Mouse (Mus musculus): Measurements from ENCODE around the gene Akr1b3.
A peak's percentile ranks its signal among the peaks of the same experiment; 100 is the strongest.
"Not testable (repeated sequence)": the region's sequence is repeated elsewhere in the genome, so short reads cannot be mapped to it uniquely, and the experiment has no call there.

Akr1b3 gene

DNA sequence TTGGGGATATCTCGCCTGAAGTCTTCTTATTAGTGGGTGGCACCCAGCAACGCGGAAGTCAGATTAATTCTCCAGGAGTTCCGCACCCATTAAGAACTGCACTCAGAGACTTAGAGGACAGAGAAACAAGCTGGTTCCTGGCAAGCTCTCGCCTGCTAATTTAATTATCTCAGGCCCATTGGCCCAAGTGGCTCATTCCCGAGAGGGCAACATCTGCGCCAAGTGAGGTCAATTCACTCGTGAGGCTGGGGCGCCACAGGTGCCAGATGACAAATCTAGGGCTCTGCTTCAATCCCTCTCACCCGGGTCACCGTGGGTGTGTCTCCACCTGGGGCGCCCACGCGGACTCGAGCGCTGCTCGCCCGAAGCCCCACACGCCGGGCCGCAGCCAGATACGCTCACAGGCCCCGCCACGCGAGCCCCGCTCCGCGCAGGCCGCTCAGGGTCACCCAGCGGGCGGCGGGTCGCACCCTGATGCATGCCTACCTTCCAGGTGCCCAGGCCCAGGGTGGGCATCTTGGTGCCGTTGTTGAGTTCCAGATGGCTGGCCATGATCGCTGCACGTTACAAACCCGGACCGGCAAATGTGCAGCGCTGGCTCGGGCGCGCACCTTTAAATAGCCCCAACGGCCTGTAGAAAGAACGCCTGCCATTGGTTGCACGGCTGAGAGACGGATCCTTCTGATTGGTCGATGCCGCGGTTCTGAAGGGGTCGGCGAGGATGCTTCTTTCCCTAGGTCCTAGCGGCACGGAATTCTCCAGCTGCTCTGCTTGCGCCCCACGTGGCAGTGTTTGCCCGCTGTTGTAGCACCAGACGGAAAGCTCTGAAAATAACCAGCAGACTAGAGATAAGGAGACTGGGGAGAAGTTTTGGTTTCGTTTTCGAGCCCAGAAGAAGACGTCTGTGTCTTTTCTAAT, at the start of gene Akr1b3:
TSS of gene Akr1b3 (minus strand) at position 625 of the 918 bp plus-strand sequence.
- peak; percentile 82 to 92 for DNase-seq (ENCODE audit: low spot score in 2 of 2)

DNA sequence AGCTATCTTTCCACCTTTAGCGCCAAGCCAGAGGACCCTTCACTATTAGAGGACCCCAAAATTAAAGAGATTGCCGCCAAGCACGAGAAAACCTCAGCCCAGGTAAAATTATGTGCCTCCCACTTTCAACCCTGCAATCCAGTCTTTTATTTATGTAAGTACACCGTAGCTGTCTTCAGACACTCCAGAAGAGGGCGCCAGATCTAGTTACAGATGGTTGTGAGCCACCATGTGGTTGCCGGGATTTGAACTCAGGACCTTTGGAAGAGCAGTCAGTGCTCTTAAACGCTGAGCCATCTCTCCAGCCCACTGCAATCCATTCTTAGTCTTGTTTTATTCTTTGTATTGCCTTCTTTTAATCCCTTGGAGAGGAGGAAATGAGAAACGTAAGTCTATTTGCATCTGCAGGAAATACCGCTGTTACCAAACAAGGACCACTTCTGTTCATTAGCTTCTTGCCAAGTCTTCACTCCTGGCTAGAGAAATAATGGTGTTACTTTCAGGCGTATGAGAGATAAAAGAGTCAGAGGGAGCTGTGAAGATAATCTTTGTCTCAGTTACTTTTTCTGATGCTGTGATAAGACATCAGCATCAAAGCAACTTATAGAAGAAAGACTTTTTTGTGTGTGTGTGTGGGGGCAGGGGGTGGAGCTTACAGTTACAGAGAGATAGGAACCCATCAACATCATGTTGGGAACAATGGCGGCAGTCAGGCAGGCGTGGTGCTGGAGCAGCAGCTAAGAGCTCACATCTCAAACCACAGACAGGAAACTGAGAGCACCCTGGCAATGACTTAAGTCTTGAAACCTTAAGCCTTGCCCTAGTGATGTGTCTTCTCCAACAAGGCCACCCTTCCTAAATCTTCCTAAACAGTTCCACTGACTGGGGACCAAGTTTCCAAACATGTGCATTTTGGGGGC, 47.2 kb upstream of the Akr1b3 start:
- no peak for DNase-seq (ENCODE audit: low spot score in 2 of 2)

DNA sequence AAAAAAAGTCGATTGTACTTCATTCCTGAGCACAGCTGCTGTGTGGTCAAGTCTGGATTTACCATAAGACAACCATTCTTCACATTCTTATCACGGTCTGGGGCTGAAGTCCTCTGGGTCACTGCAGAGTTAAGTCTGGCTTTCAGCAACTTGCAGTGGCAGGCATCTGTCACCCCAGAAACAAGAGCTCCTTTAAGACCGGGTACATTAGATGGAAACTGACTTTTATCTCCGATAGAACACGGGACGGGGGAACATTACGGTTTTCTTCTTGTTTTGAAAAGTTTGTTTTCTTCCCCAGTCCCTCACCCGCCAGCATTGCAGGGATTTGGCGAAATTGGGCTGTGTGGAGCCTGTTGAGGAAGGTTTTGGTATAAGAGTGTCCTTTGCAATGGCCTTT, 38.6 kb upstream of the Akr1b3 start:
- no peak for DNase-seq (ENCODE audit: low spot score in 2 of 2)

DNA sequence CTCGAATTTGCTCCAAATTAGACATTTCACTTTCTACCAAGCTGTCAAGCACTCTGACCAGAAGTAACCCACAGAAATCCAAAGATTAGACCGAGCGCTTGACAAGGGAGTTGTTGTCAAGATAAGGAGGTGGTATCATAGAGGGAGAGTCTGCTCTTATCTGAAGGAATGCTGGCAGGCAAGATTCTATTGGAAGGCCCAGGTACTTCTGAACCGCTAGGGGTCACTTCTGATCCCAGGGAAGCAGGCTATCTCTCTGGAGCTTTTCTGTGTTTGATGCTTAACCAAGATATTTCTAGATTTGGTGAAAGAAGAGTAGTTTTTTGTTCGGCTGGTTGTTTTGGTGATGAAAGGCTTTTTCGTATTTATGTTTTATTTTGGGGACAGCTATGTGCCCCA, 38.1 kb upstream of the Akr1b3 start:
- no peak for DNase-seq (ENCODE audit: low spot score in 2 of 2)

DNA sequence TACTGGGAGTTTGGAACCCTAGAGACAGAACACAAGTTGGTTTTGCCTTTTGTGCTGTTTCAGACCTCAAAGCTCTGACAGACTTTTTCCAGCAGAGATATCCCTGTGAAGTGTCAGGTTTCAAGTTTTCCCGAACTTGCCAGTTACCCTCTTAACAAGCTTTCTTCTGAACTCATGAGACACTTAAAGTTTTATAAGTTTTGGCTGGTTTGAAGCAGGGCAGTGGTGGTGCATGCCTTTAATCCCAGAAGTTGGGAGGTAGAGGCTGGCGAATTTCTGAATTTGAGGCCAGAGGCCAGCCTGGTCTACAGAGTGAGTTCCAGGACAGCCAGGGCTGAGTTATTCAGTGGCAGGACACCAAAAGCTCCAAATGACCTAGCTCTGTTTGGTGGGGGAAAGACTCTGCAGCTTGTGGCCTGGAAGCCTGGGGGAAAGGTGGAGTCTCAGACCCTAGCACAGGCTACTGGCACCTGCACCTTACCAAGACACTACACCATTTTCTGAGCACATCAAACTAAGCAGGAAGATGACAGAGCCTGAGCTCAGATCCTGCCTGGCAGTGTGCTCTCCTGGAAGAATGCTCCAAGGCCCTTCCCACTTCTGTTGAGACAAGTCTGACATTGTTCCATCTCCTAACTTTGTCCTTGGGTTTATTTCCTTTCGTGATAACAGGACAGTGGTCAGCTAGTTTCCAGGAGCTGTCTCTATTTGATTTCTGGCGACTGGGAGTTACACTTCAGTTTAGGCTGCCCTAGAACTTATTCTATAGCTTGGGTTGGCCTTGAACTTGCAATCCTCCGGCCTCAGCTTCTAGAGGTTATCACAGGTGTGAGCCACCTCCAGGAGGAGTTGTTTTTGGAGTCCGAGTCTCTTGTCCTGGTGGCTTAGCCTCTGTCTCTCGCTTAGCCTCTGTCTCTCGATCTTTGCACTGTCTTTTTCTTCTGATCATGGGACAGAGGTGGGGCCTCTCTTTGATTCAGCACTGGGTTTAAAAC, 37.4 kb upstream of the Akr1b3 start:
- no peak for DNase-seq (ENCODE audit: low spot score in 2 of 2)

DNA sequence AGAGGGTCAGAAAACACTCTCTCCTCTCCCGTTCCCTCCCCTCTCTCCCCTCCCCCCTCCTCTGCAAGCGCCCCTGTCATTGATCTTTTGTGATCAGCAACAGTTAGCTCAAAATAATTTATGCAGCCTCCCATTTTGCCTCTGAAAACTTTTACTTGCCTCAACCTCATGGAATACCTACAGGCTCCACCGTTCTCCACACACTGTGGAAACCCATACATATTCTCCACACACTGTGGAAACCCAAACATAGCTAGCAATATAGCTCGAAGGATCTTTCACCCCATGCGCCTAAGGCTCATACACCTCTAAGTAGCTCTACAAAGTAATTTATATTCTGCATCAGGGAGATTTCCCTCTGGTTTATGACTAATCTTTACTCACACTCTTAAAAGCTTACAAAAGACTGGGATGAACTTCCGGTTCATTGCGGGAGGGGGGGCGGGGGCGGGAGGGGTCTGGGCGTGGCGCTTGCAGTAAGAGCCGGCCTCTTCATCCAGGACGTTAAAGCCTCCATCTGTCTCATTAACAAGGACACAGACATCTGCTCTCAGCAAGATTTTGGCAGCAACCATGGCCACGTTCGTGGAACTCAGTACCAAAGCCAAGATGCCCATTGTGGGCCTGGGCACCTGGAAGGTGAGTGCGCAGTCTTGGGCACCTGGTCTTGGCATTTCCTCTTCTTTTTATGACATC, 36.5 kb upstream of the Akr1b3 start, which contains the start of gene Akr1b8:
TSS of gene Akr1b8 (plus strand) at position 462 of the 696 bp plus-strand sequence.
- DNase-seq (ENCODE audit: low spot score in 2 of 2) = no peak

DNA sequence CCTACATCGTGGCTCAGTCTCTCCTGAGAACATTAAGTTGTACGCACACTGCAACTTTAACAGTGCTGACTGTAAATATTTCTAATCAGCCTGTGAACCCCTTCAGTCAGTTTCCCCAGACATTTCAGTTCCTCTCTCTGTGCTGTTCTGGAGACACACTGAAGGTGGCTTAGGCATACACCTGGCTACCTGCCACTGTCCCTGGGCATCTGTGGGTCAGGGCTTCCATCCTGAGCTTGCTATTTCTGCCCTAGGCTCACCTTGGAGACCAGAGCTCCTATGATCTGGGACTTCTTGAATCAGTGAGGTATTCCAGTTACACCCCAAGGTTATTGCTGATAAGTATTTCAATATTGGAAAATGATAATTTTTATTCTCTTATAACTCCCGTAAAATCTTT, 35.1 kb upstream of the Akr1b3 start:
- no peak for DNase-seq (ENCODE audit: low spot score in 2 of 2)

DNA sequence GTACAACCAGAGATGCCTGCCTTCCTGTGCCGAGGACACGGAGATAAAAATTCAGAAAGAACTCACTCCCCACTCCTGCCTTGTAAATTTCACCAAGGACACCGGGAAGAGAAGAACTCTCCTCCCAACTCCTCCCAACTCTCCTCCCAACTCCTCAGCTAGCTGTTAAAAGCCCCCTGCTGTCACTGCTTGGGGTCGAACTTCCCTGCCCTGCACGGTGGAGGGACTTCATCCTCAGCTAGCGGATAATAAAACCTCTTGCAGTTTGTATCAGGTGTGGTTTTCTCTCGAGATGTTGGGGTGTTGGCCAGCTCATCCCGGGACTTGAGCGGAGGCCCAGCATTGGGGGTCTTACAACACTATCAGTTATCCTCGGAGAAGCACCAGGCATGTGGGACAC, 34.2 kb upstream of the Akr1b3 start:
- DNase-seq (ENCODE audit: low spot score in 2 of 2) = not testable (repeated sequence)

DNA sequence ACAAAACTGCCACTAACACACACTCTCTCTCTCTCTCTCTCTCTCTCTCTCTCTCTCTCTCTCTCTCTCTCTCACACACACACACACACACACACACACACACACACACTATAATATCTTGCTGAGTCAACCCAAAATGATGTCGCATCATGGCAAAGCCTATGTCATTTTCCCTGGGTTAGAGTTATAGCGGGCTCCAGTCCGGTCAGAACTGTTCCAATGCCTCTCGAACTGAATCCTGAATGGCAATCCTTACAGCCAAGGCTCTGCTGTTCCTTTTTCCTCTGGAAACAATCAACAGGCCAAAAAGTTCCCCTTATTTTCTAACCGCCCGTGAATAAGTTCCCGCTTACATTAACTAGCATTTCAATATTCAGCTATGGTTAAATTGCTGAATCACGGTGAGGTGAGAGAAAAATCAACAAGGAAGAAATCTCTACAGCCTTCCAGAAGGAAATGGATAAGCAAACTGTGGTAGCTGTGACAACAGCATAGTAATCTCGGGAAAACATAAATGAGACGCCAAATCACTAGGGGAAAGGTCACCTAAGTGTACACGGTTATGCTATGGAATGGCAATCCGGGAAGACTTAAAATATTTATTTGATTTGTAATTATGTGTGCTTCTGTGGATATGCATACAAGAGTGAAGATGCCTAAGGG, 32.9 kb upstream of the Akr1b3 start:
- no peak for DNase-seq (ENCODE audit: low spot score in 2 of 2)

DNA sequence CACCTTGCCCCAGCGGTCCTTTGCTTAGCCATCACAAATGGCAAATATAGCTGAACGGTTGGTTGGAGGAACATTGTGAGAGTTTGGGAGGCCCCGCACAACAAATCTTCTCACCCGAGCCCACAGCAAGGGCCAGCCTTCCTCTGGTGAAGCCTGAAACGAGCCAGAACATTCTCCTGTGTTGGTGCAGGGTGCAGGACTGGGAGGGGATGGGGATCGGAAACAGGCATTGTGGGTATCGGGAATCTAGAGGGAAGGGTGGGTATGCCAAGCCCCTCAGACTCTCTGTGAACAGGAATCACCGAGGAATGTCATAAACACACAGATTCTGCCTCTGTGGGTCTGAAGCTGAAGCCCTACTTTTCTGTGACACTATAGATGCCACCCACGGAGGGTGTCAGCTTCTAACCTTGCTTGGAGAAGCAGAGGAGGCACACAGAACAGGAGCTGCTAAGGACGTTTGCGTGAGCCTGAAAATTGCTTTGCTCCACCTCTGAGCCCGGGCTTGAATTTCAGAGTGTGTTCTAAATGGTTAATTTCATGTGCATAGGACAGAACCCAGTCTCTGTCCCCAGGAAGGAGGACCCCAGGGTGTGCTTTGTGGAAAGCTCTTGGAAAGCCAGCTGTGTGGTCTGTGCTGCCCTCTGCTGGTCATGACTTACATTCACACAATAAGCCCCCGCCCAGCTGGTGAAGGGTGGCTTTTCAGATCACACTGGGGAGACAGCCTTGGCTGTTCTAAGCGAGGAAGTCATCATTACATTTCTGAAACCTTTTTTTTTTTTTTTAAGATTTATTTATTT, 29.0 kb upstream of the Akr1b3 start:
- DNase-seq (ENCODE audit: low spot score in 2 of 2) = peak; percentile 73 to 85

DNA sequence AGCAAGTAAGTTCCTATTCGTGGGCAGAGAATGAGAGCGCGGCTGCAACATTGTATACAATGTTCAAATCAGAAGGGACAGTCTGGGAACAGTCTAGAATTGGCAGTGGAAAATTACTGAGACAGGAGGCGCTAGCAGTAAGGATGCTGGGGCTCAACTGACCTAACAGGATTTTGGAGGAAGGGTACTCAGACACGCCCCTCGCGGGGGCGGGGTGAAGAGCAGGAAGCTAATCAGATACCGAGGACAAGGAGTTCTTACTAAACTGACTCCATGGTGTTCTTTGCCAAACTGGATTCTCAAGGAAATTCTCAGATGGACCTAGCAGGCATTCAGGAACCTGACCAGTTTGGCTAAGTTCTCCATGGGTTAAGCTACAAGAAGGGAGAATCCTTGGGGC, 27.7 kb upstream of the Akr1b3 start:
- DNase-seq (ENCODE audit: low spot score in 2 of 2) = no peak

DNA sequence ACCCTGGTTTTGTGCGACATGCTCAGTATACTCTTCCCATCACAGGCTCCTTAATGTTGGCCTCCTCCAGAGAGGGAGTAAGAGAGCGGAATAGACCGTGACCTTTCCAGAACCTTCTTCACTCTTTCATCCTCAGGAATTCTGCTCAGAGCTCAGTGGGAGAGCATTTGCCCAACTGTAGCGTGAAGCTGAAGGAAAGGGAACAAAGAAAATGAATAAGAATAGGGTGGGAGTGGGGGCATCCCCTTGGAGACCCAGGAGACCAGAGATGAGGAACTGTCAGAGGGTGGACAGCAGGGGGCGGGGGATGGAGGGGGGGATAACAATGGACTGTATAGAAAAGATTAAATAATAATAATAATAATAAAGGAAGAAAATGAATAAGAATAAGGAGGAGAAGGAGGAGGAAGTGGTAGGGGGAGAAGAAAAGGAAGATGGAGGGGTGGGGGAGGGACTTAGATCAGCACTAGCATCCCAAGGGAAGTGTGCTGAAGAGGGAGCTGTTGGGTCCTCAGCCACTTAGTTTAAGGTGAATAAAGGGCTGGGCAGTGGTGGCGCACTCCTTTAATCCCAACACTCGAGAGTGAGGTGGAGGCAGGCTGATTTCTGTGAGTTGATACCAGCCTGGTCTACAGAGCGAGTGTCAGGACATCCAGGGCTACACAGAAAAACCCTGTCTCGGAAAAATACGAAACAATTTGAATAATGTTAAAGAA, 27.0 kb upstream of the Akr1b3 start:
- DNase-seq (ENCODE audit: low spot score in 2 of 2) = no peak

DNA sequence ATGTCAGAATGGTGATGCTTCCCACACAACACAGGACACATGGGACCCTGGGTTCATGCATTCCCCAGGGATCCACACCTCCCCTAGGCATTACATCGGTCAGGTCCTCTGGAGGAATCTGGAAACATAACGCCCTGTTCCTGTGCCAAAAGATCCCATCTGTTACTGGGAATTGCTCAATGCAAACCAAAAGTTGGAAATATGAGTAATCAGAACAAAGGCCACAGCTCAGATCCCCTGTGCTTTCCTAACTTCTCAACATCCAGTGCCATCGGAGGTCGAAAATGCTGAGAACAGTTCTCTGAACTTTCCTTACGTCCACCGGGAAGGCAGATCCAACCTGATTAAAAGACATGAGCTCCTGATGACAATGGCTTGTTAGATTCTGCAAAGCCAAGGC, 26.1 kb upstream of the Akr1b3 start:
- DNase-seq (ENCODE audit: low spot score in 2 of 2) = no peak

DNA sequence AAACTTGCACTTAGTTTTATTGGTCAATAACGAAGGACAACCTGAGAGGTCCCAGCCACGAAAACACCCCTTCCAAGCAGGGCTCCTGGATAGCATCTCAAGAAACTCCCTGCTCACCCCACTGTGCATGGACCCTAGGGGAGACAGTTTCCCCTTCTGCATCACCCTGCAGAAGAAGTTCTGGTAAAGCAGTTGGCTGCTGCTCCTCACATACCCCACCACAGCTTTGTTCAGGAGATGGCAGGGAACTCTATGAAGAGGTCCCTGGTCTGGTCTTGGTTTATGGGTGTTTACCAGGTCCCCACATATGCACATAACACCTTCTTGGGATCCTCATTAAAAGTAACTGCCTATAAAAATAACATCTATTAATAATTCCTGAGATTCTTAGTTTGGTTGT, 25.2 kb upstream of the Akr1b3 start:
- no peak for DNase-seq (ENCODE audit: low spot score in 2 of 2)

DNA sequence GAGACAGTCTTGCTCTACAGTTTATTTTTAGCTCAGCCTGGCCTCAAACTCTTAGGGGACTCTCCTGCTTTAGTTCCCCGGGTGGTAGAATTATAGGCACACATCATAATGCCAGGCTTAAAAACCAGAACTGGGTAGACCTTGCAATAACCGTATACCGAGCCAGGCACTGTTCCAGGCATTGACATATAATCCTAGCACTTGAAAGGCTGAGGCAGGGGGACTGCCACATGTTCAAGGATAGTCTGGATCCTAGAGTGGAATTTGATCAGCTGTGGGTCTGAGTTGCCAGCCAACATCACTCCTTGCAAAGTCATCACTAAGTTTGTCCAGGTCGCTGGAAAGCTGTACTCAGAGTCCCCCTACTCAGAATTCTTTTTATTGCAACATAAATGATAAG, 24.7 kb upstream of the Akr1b3 start:
- no peak for DNase-seq (ENCODE audit: low spot score in 2 of 2)

DNA sequence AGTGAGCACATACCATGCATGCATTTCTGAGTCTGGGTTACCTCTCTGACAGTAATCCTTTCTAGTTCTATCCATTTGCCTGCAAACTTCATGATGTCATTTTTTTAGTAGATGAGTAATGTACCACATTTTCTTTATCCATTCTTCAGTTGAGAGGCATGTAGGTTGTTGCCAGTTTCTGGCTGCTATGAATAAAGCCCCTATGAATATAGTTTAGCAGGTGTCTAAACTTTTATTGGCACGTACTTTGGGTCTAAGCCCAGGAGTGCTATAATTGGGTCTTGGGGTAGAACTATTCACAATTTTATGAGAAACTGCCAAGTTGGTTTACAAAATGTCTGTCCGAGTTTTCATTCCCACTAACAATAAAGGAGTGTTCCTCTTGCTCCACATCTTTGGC, 20.5 kb upstream of the Akr1b3 start:
- peak in 1 of 2 experiments; percentile 12 for DNase-seq (ENCODE audit: low spot score in 2 of 2)

DNA sequence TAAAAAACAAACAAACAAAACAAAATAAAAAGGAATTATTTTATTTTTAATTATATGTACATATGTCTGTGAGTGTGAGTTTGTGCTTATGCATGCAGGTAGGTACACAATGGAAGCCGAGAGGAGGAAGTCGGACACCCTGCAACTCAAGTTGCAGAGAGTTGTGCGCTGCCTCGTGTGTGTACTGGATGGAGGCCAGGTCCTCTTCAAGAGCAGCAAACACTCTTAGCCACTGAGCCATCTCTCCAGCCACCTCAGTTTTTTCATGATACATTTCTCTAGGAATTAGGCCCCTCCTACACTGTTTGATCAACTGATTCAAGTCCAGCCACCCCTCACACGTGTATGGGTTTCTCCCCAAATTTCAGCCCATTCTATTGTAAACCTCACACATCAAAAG, 17.4 kb upstream of the Akr1b3 start:
- no peak for DNase-seq (ENCODE audit: low spot score in 2 of 2)

DNA sequence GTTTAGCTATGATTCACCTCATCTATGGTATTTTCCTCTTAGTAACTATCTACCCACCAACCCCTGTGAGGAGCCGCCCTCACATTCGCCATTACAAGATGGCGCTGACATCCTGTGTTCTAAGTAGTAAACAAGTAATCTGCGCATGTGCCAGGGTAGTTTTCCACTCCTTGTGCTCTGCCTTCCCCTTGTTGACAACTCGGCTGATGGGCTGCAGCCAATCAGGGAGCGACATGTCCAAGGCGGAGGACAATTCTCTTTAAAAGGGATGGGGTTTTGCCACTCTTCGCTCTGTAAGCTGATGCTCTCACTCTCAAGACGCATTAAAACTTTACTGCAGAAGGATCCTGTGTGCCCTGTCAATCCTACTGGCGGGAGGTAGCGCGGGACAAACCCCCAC, 14.5 kb upstream of the Akr1b3 start:
- not testable (repeated sequence) for DNase-seq (ENCODE audit: low spot score in 2 of 2)

DNA sequence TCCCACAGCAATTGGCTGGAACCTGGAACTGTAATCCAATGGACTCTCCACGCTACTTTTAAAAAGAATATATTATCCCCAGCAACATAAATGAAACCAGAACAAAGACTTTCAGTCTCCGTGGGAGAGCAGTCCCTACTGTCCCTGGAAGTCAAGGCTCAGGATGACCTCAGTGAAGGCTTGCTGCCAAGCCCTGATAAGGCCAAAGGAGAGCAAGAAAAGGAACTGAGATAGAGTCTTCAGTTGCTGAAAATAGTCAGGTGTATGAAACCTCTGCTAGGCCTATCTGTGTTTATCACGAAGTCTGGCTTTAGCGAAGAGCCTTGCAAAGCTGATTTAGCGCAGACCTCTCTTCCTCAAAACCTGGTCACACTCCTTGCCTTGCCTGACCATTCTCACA, 14.1 kb upstream of the Akr1b3 start:
- no peak for DNase-seq (ENCODE audit: low spot score in 2 of 2)
